Mouse (Mus musculus) G1E (cell line): ENCODE data around the gene Trap1a.

Experiments used
- CTCF ChIP-seq: IDR thresholded peaks from 2 replicates; pipeline ENCODE4 v1.5.1; 2012; ENCODE audit warnings: low read depth, low read length, inconsistent platforms, mixed read lengths
- GATA1 ChIP-seq: IDR thresholded peaks from 2 replicates; pipeline ENCODE4 v1.6.1; 2012; ENCODE audit warnings: borderline replicate concordance, low read length, inconsistent platforms, mixed read lengths
- GATA2 ChIP-seq: IDR thresholded peaks from 2 replicates; pipeline ENCODE4 v1.6.1; 2012; ENCODE audit warnings: low read depth, low read length, inconsistent platforms, borderline replicate concordance
- POLR2AphosphoS5 ChIP-seq: IDR thresholded peaks from 2 replicates; pipeline ENCODE4 v1.6.1; 2012; ENCODE audit warnings: low read depth, low read length, inconsistent platforms; ENCODE audit not compliant: insufficient replicate concordance
- TAL1 ChIP-seq: conservative IDR thresholded peaks from 2 replicates; pipeline ENCODE4 v1.6.1; 2012; ENCODE audit warnings: low read depth, low read length, inconsistent platforms, mixed read lengths

- TF ChIP-seq GATA1 = no peak
- TF ChIP-seq CTCF = no peak
- no peak for TF ChIP-seq POLR2AphosphoS5
- no peak for TF ChIP-seq TAL1
- no peak for TF ChIP-seq GATA2
Observed at GRCm38 (mm10) chrX:139335419-139336074, 2.1 kb downstream of the Trap1a start.
